Mouse (Mus musculus) intestine, embryonic 14.5 days (tissue): ENCODE measurements around the gene Atpif1. TPM values are rescaled to one million over a fixed set of nuclear protein-coding genes. Genes with fewer than 3 reads are reported as not detected.
A peak's percentile ranks its signal among the peaks of the same experiment; 100 is the strongest.

Experiments
- ATAC-seq: fragments of 200-750 bp; cut with Nextera tagmentation; replicated peaks from 2 replicates; pipeline ENCODE4 v1.8.0; 2017; ENCODE audit warnings: low read depth, moderate number of reproducible peaks, moderate TSS enrichment, moderate library complexity; ENCODE audit not compliant: low FRiP score, low TSS enrichment
- DNase-seq: peaks from one replicate; pipeline ENCODE4 v3.0.0-alpha.2; 2018; ENCODE audit warnings: low spot score
- H3K27ac ChIP-seq: fragments of 300-500 bp; sonication (generic); 2 replicates; pipeline ENCODE4 v1.5.1; 2014; ENCODE audit warnings: low read depth, mild to moderate bottlenecking, control low read depth
- H3K27me3 ChIP-seq: fragments of 300-500 bp; sonication (generic); replicated peaks from 2 replicates; pipeline ENCODE4 v1.6.1; 2014; ENCODE audit warnings: low read length, control low read depth; ENCODE audit not compliant: control insufficient read depth, insufficient read depth
- H3K36me3 ChIP-seq: fragments of 300-500 bp; sonication (generic); 2 replicates; pipeline ENCODE4 v1.6.1; 2014; ENCODE audit warnings: low read length, control low read depth; ENCODE audit not compliant: control insufficient read depth, insufficient read depth
- H3K4me1 ChIP-seq: fragments of 300-500 bp; sonication (generic); replicated peaks from 2 replicates; pipeline ENCODE4 v1.6.1; 2014; ENCODE audit warnings: low read length, control low read depth, mixed read lengths; ENCODE audit not compliant: control insufficient read depth, insufficient read depth
- H3K4me2 ChIP-seq: fragments of 300-500 bp; sonication (generic); 2 replicates; pipeline ENCODE4 v1.6.1; 2014; ENCODE audit warnings: low read length
- H3K4me3 ChIP-seq: fragments of 300-500 bp; sonication (generic); 2 replicates; pipeline ENCODE4 v1.5.1; 2014; ENCODE audit warnings: low read depth, low read length, control low read depth, mixed read lengths
- H3K9ac ChIP-seq: fragments of 300-500 bp; sonication (generic); 2 replicates; pipeline ENCODE4 v1.6.1; 2014; ENCODE audit warnings: mild to moderate bottlenecking, low read length
- H3K9me3 ChIP-seq: fragments of 300-500 bp; sonication (generic); 2 replicates; pipeline ENCODE4 v1.6.1; 2016; ENCODE audit warnings: low read length, control low read depth; ENCODE audit not compliant: control insufficient read depth
- WGBS: fragments of 180-500 bp; shearing (Covaris S2); extraction: QIAGEN DNeasy Blood & Tissue Kit; methylation state at CpG from one replicate; pipeline ENCODE4 v1.1.7; 2014; 5-methylcytosine and 5-hydroxymethylcytosine counted together
- polyA plus RNA-seq: library from polyadenylated mRNA; unstranded; fragments of >200 nt; fragmentation: Nextera tagmentation; extraction: Ambion mirVana; gene quantifications from 2 replicates; pipeline ENCODE4 v1.2.1, GENCODE M21; 2014

The Atpif1 gene
- polyA plus RNA-seq, result 1,370 and 1,434 TPM in 2 replicates

DNA sequence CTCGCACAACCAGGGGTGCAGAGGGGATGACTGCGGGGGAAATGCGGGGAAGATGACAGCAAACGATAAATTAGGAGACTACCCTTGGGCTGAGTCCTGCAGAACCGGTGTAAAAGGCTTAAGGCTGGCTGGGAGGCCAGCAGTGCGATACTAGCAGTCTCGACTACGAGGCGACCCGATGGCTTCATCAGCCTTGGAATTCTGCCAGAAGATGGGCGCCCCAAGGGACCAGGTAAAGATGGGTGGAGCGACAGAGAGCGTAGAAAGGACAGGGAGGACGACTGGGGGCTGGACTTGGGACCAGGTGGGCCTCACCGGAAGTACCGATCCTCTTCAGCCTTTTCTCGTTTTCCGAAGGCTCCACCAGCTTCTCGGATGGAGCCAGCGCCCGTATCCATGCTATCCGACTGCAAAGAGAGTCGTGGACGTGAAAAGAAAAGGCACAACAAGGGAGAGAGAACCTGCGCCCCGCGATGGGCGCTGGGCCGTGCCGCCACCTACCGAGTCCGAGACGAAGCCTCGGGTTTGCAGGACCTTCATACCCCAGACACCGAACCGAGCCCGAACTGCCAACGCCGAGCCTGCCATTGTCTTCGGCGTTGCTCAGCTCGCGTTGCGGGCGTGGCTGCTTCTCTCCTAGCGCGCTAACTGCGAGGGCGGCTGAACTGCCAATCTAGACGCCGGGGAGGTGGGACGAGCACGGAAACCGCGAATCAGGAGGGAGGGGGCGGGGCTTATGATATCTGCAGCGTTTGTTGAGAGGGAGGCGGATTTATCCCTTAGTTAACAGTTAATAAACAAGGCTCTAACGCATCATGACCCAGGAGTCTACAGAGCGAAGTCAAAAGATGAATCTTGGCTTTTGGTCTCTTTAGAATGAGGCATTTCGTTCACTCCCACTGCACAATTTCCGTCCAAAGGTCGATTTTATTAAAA is at the start of gene Atpif1:
Gene Atpif1, minus strand, starts transcription at position 679 of the 936 bp plus-strand sequence.
- Histone ChIP-seq H3K4me1 (peaks cover 23% of the 10 kb centered on the region), H3K4me3 (peak within 1 kb of the TSS; percentile 73), H3K9ac (peak within 1 kb of the TSS; percentile 87), H3K4me2 (peak within 1 kb of the TSS; percentile 77), H3K27me3 (no peaks in the 10 kb centered on the region), H3K27ac (peak within 1 kb of the TSS; percentile 94), H3K9me3 (no peaks in the 10 kb centered on the region), H3K36me3 (peaks cover 21% of the 10 kb centered on the region)
- DNase-seq, result peak; percentile 92
- peak; percentile 83 for ATAC-seq
- WGBS, result under 1% methylated on average over 63 of the region's 63 CpGs

DNA sequence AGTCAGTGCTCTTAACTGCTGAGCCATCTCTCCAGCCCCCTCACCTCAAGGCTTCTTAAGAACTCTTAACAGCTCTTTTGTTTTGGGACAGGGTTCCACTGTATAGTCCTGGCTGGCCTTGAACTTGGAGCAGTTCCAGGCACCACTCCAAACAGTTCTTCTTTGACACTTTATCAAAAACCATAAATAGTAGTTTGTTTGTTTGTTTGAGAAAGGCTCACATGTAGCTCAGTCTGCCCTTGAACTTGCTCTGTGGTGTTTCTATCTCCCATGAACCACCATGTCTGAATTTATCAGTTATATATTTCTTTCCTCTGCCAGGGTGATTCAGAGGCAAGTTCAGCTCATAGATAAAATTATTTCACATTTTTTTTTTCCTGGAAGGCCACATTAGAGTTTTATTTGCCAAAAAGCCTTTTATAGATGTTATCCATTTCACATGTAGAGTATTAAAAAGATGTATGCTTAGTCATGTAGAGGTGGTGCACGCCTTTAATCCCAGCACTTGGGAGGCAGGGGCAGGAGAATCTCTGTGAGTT is 41.4 kb upstream of the Atpif1 start:
- DNase-seq (no peak), ATAC-seq (no peak)
- no peaks in the 10 kb centered on the region for H3K27me3 ChIP-seq
- no peak overlapping the region for H3K9ac ChIP-seq
- 89% methylated on average over 1 of the region's 1 CpGs for WGBS
- no peak overlapping the region for H3K27ac ChIP-seq
- H3K9me3 ChIP-seq, result no peaks in the 10 kb centered on the region
- peaks cover 8% of the 10 kb centered on the region; the same call in 1 of the 2 replicates for H3K4me1 ChIP-seq
- H3K36me3 ChIP-seq, result no peaks in the 10 kb centered on the region
- no peak overlapping the region for H3K4me2 ChIP-seq
- no peak overlapping the region for H3K4me3 ChIP-seq

- ATAC-seq, result no peak
- no peak overlapping the region for H3K27ac ChIP-seq
- 44% methylated on average over 11 of the region's 11 CpGs for WGBS
These were observed 39.9 kb upstream of the Atpif1 start for GRCm38 (mm10) chr4:132573327-132573726.

DNA sequence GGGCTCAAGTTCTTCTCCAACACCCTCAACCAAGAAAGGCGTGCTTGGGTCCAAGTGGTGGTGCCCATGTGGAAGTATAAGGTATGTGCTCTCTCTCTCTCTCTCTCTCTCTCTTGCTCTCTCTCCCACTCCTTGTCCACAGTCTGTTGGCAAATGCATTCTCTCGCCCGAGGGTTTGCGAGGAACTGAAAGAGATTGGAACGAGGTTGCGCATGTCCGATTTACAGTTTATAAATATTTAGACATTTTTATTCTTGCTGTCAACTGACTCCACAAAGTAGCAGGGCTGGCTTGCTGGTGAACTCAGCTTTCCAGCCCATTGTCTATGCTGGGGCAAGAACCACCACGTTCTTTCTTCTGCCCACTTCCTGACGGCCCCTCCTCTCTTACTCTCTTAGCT is 37.7 kb upstream of the Atpif1 start:
- Histone ChIP-seq H3K9ac (no peak overlapping the region), H3K9me3 (no peaks in the 10 kb centered on the region), H3K4me1 (peaks cover 8% of the 10 kb centered on the region; the same call in 1 of the 2 replicates), H3K4me3 (no peak overlapping the region), H3K27ac (peak overlapping the region; percentile 55), H3K36me3 (no peaks in the 10 kb centered on the region), H3K27me3 (no peaks in the 10 kb centered on the region), H3K4me2 (no peak overlapping the region)
- no peak for DNase-seq
- 53% methylated on average over 9 of the region's 9 CpGs for WGBS
- no peak for ATAC-seq

More at GRCm38 (mm10) chr4:132573327-132573726, 39.9 kb upstream of the Atpif1 start:
- Histone ChIP-seq H3K9ac (no peak overlapping the region), H3K4me2 (no peak overlapping the region), H3K4me3 (no peak overlapping the region), H3K36me3 (no peaks in the 10 kb centered on the region), H3K9me3 (no peaks in the 10 kb centered on the region), H3K4me1 (peaks cover 8% of the 10 kb centered on the region; the same call in 1 of the 2 replicates), H3K27me3 (no peaks in the 10 kb centered on the region)
- DNase-seq, result no peak

DNA sequence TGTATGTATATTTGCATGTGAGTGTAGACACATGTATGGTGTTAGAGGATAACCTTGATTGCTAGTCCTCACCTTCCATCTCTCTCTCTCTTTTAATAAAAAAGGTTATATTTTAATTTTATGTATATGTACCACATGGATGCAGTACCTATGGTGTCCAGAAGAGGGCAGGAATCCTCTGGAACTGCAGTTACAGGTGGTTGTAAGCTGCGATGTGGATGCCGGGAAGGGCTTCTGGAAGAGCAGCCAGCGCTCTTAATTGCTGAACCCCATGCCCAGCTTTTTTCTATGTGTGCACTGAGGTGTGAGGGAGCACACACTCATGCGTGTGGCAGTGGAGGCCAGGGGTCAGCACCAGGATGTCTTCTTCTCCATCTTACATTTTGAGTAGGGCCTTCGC is 35.7 kb upstream of the Atpif1 start:
- H3K9me3 ChIP-seq, result no peaks in the 10 kb centered on the region
- no peak overlapping the region for H3K4me3 ChIP-seq
- H3K4me2 ChIP-seq, result no peak overlapping the region
- H3K36me3 ChIP-seq, result no peaks in the 10 kb centered on the region
- no peaks in the 10 kb centered on the region for H3K27me3 ChIP-seq
- no peak overlapping the region for H3K27ac ChIP-seq
- peaks cover 8% of the 10 kb centered on the region; the same call in 1 of the 2 replicates for H3K4me1 ChIP-seq
- 93% methylated on average over 5 of the region's 5 CpGs for WGBS
- H3K9ac ChIP-seq, result no peak overlapping the region
- DNase-seq (no peak), ATAC-seq (no peak)

GRCm38 (mm10) chr4:132567361-132567779 is 33.9 kb upstream of the Atpif1 start:
- Histone ChIP-seq H3K27me3 (no peaks in the 10 kb centered on the region), H3K4me3 (no peak overlapping the region), H3K4me2 (no peak overlapping the region), H3K36me3 (no peaks in the 10 kb centered on the region), H3K9me3 (no peaks in the 10 kb centered on the region), H3K4me1 (peaks cover 12% of the 10 kb centered on the region), H3K27ac (no peak overlapping the region), H3K9ac (no peak overlapping the region)
- ATAC-seq, result no peak
- DNase-seq, result no peak
- 68% methylated on average over 9 of the region's 9 CpGs for WGBS

- Histone ChIP-seq H3K36me3 (no peaks in the 10 kb centered on the region), H3K4me1 (peaks cover 8% of the 10 kb centered on the region), H3K27me3 (no peaks in the 10 kb centered on the region), H3K9ac (no peak overlapping the region), H3K4me2 (no peak overlapping the region), H3K27ac (no peak overlapping the region), H3K4me3 (no peak overlapping the region), H3K9me3 (no peaks in the 10 kb centered on the region)
- WGBS, result 78% methylated on average over 12 of the region's 12 CpGs
- ATAC-seq (no peak), DNase-seq (no peak)
These were observed 31.8 kb upstream of the Atpif1 start for GRCm38 (mm10) chr4:132565089-132565747.

DNA sequence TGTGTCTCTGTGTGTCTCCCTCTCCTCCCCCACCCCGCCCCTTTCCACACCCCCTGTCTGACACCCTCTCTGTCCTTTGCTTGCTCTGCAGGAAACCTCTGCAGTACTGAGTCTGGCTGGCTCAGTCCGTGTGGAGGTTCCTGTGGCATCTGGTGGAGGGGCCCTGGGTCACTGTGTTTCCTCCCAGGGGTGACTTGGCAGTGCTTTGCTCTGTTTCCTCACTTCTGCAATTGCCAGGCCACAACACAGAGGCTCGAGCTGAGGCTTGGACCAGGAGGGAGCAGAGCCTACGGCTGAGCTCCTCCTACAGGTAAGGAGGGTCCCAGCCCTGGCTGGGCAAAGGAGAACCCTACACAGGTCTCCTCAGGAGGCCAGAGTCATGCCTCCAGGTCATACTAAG is 30.5 kb upstream of the Atpif1 start, which contains the start of gene Ptafr:
Gene Ptafr, plus strand, starts transcription at position 103 of the 400 bp plus-strand sequence.
- Histone ChIP-seq H3K27me3 (no peaks in the 10 kb centered on the region), H3K4me3 (no peak within 1 kb of the TSS), H3K9me3 (no peaks in the 10 kb centered on the region), H3K27ac (peak within 1 kb of the TSS; percentile 1; the same call in 1 of the 2 replicates), H3K4me1 (peaks cover 8% of the 10 kb centered on the region), H3K4me2 (no peak within 1 kb of the TSS), H3K36me3 (no peaks in the 10 kb centered on the region), H3K9ac (no peak within 1 kb of the TSS)
- ATAC-seq (no peak), DNase-seq (no peak)
- WGBS, result 24% methylated on average over 4 of the region's 4 CpGs
